20 mouse cellular contexts compared by ENCODE assay signal in genomic region chr9:98016576-98016975, GRCm38 (mm10). TPM values are rescaled to one million over a fixed set of nuclear protein-coding genes. Genes with fewer than 3 reads are reported as not detected.
DNase-seq lines count a peak whose midpoint lies in the region; ATAC-seq and TF ChIP-seq lines count a peak whose summit lies in the region.
"Had no signal": no experiment of that assay in that cellular context is flagged by ENCODE, and none has a peak within 500 bp of the region (broad histone marks: within the 10 kb centered on the region; RNA-seq: fewer than 3 reads in every experiment).

No protein-coding gene starts in this region.

- no peak overlapping the region for H3K27ac ChIP-seq in forebrain, embryonic 13.5 days
- H3K27ac ChIP-seq in forebrain, embryonic 10.5 days: no peak overlapping the region
- no peak overlapping the region for H3K27ac ChIP-seq in left cerebral cortex, adult 2 months
- H3K27ac ChIP-seq: limb, embryonic 15.5 days; liver, embryonic 15.5 days had no signal

- 68% methylated on average over 5 of the region's 5 CpGs for WGBS in forebrain, embryonic 13.5 days
- 75% methylated on average over 5 of the region's 5 CpGs for WGBS in forebrain, embryonic 10.5 days

- no peaks in the 10 kb centered on the region for H3K36me3 ChIP-seq in forebrain, embryonic 13.5 days (ENCODE audit: poor library complexity, severe bottlenecking)
- no peaks in the 10 kb centered on the region for H3K36me3 ChIP-seq in forebrain, embryonic 10.5 days (replicated peaks)
- H3K36me3 ChIP-seq: limb, embryonic 15.5 days; liver, embryonic 15.5 days had no signal

- no peak overlapping the region for H3K4me2 ChIP-seq in forebrain, embryonic 13.5 days
- H3K4me2 ChIP-seq: limb, embryonic 15.5 days; liver, embryonic 15.5 days had no signal

- H3K4me3 ChIP-seq in forebrain, embryonic 13.5 days: no peak overlapping the region
- H3K4me3 ChIP-seq in forebrain, embryonic 10.5 days: no peak overlapping the region
- no peak overlapping the region for H3K4me3 ChIP-seq in left cerebral cortex, adult 2 months
- H3K4me3 ChIP-seq: limb, embryonic 15.5 days; liver, embryonic 15.5 days; megakaryocyte, embryonic 14.5 days had no signal

- H3K9me3 ChIP-seq in forebrain, embryonic 13.5 days (replicated peaks): no peaks in the 10 kb centered on the region
- H3K9me3 ChIP-seq in forebrain, embryonic 10.5 days: no peaks in the 10 kb centered on the region
- H3K9me3 ChIP-seq: limb, embryonic 15.5 days; liver, embryonic 15.5 days had no signal

- intact Hi-C loops in left cerebral cortex, adult 2 months (cut with DNase I): no loop called here

- DNase-seq in forebrain, embryonic 10.5 days (ENCODE audit: extremely low spot score, low spot score): no peak
- DNase-seq in left cerebral cortex, adult 2 months (ENCODE audit: extremely low spot score in 1 of 2, low spot score in 2 of 2): no peak
- DNase-seq in left cerebral cortex, adult 8-10 months (ENCODE audit: low spot score in 2 of 2): no peak
- peak; percentile 40 for DNase-seq in brain, adult 2 months (ENCODE audit: low read depth, low spot score)
- peak; percentile 21 for DNase-seq in retina, embryonic 14.5 days (ENCODE audit: low spot score)
- DNase-seq: adrenal gland, adult 2 months; gastrocnemius, postnatal 25 days; kidney, adult 9 months; kidney, postnatal 25 days; lung, postnatal 10 days; right cerebral cortex, adult 18-20 months; thymus, postnatal 14 days had no signal

- peak; percentile 18 for TF ChIP-seq CTCF in left cerebral cortex, adult 2 months (IDR thresholded peaks at IDR 0.05)

- H3K27me3 ChIP-seq in forebrain, embryonic 13.5 days: no peaks in the 10 kb centered on the region
- no peaks in the 10 kb centered on the region for H3K27me3 ChIP-seq in forebrain, embryonic 10.5 days (ENCODE audit: poor library complexity, severe bottlenecking)
- H3K27me3 ChIP-seq: limb, embryonic 15.5 days; liver, embryonic 15.5 days; megakaryocyte, embryonic 14.5 days had no signal

- 0 out of 2 replicates have a peak, but pooled peaks cover 5% of the 10 kb centered on the region for H3K4me1 ChIP-seq in forebrain, embryonic 13.5 days
- H3K4me1 ChIP-seq in forebrain, embryonic 10.5 days: peaks cover 6% of the 10 kb centered on the region; the same call in 1 of the 2 replicates
- H3K4me1 ChIP-seq: limb, embryonic 15.5 days; liver, embryonic 15.5 days; megakaryocyte, embryonic 14.5 days had no signal

- ATAC-seq in forebrain, embryonic 13.5 days: 0 out of 2 replicates have a peak, but pooled peaks have one; percentile 36
- no peak for ATAC-seq in megakaryocyte progenitor cell, adult 5-6 weeks (replicated peaks; ENCODE audit: poor library complexity)
- ATAC-seq: inflammation-experienced regulatory T-cells, adult 6 months had no signal

- H3K9ac ChIP-seq in forebrain, embryonic 13.5 days: no peak overlapping the region
- H3K9ac ChIP-seq: limb, embryonic 15.5 days; liver, embryonic 15.5 days had no signal

RNA-seq across cellular contexts. Expression of gene Clstn2, which starts 16.4 kb away (rescaled TPM):
- polyA plus RNA-seq in forebrain, embryonic 13.5 days (2015; fragmentation: Nextera tagmentation; extraction: Ambion mirVana): 3.8 and 3.9 TPM in 2 replicates
- polyA plus RNA-seq in forebrain, embryonic 10.5 days (2016; fragmentation: Nextera tagmentation; extraction: Ambion mirVana): 0.31 and 0.40 TPM in 2 replicates
- 10 to 100 TPM; 75.6 to 83.7 TPM for total RNA-seq in left cerebral cortex, adult 2 months (2021)
- total RNA-seq in left cerebral cortex, adult 8-10 months (2022): 10 to 100 TPM; 66.8 to 74.5 (median 71.9) TPM
- not detected in 2 replicates for total RNA-seq in megakaryocyte progenitor cell, adult 5-6 weeks (2015)
- not detected in 2 replicates for total RNA-seq in megakaryocyte progenitor cell, adult 5-6 weeks (2017)
- total RNA-seq: common myeloid progenitor, adult 5-6 weeks; hematopoietic stem cell, adult 5-6 weeks had no signal
- polyA plus RNA-seq: inflammation-experienced regulatory T-cells, adult 6 months had no signal

Comparison
In these comparisons a context has a peak if more than half of its experiments do, and no peak if none do; other contexts are left out.
1. DNase-seq: peak in brain, adult 2 months (single experiment) and retina, embryonic 14.5 days (single experiment); none in forebrain, embryonic 10.5 days (single experiment), left cerebral cortex, adult 2 months (0 of 2) and left cerebral cortex, adult 8-10 months (0 of 2).
2. RNA of gene Clstn2, which starts 16.4 kb away (total RNA-seq): 75.6 to 83.7 TPM in left cerebral cortex, adult 2 months and 66.8 to 74.5 TPM in left cerebral cortex, adult 8-10 months; not detected in megakaryocyte progenitor cell, adult 5-6 weeks; every median in the first group is over 10 times any median in the second.